Mouse (Mus musculus) heart, postnatal 0 days (tissue): ENCODE measurements around the gene BC005561.

Experiments
- CTCF ChIP-seq: IDR thresholded peaks from 2 replicates; pipeline ENCODE4 v1.5.1; 2016; ENCODE audit warnings: antibody characterized with exemption, control low read depth, low read depth
- EP300 ChIP-seq: IDR thresholded peaks from 2 replicates; pipeline ENCODE4 v1.6.1; 2016; ENCODE audit warnings: antibody characterized with exemption, low read depth

- TF ChIP-seq CTCF (no peak), EP300 (no peak)
These were observed 41.3 kb upstream of the BC005561 start for GRCm38 (mm10) chr5:104466816-104467215.
